Mouse (Mus musculus) cerebellum, adult 2 months (tissue): ENCODE results near the gene Pecam1.

ENCODE experiments used
- CTCF ChIP-seq: fragments of 200-500 bp; IDR thresholded peaks from 2 replicates; pipeline ENCODE4 v1.5.1; 2011; ENCODE audit warnings: low read depth, mild to moderate bottlenecking, control low read depth, low read length, moderate library complexity, borderline replicate concordance; ENCODE audit not compliant: insufficient read depth
- POLR2A ChIP-seq: fragments of 200-500 bp; IDR thresholded peaks from 2 replicates; pipeline ENCODE4 v1.6.1; 2011; ENCODE audit warnings: low read length, control low read depth, borderline replicate concordance; ENCODE audit not compliant: insufficient read depth

- TF ChIP-seq POLR2A: no peak
- TF ChIP-seq CTCF: no peak
Measured at GRCm38 (mm10) chr11:106658051-106658880, 92.2 kb downstream of the Pecam1 start.
